Mouse (Mus musculus): ENCODE data around the gene Washc3.
A peak's percentile ranks its signal among the peaks of the same experiment; 100 is the strongest.

The Washc3 gene

GRCm38 (mm10) chr10:88200951-88201638 lies at the start of gene Washc3:
Washc3 (plus strand) TSS chr10:88201093.
- peak; percentile 93 for DNase-seq (ENCODE audit: low spot score)

- no peak for DNase-seq (ENCODE audit: low spot score)
Measured at GRCm38 (mm10) chr10:88151658-88152057, 49.2 kb upstream of the Washc3 start.

GRCm38 (mm10) chr10:88162096-88162495 lies 38.8 kb upstream of the Washc3 start:
- no peak for DNase-seq (ENCODE audit: low spot score)

- no peak for DNase-seq (ENCODE audit: low spot score)
Measured at GRCm38 (mm10) chr10:88162676-88163075, 38.2 kb upstream of the Washc3 start.

GRCm38 (mm10) chr10:88166158-88166557 lies 34.7 kb upstream of the Washc3 start:
- no peak for DNase-seq (ENCODE audit: low spot score)

- DNase-seq (ENCODE audit: low spot score): no peak
Measured at GRCm38 (mm10) chr10:88167438-88168077, 33.3 kb upstream of the Washc3 start.

GRCm38 (mm10) chr10:88200541-88200940 lies 352 bp upstream of the Washc3 start:
- DNase-seq (ENCODE audit: low spot score): peak; percentile 10

- DNase-seq (ENCODE audit: low spot score): no peak
Measured at GRCm38 (mm10) chr10:88201650-88202049, 757 bp downstream of the Washc3 start.

- no peak for DNase-seq (ENCODE audit: low spot score)
Measured at GRCm38 (mm10) chr10:88202581-88202980, 1.7 kb downstream of the Washc3 start.

GRCm38 (mm10) chr10:88203236-88203635 lies 2.3 kb downstream of the Washc3 start:
- no peak for DNase-seq (ENCODE audit: low spot score)

GRCm38 (mm10) chr10:88212644-88213043 lies 11.8 kb downstream of the Washc3 start:
- no peak for DNase-seq (ENCODE audit: low spot score)

GRCm38 (mm10) chr10:88214800-88215514 lies 14.1 kb downstream of the Washc3 start:
- DNase-seq (ENCODE audit: low spot score): no peak

- DNase-seq (ENCODE audit: low spot score): no peak
Measured at GRCm38 (mm10) chr10:88218161-88218560, 17.3 kb downstream of the Washc3 start.

- DNase-seq (ENCODE audit: low spot score): no peak
Measured at GRCm38 (mm10) chr10:88221718-88222117, 20.8 kb downstream of the Washc3 start.

- DNase-seq (ENCODE audit: low spot score): no peak
Measured at GRCm38 (mm10) chr10:88225421-88225820, 24.5 kb downstream of the Washc3 start.

GRCm38 (mm10) chr10:88227962-88228361 lies 27.1 kb downstream of the Washc3 start:
- no peak for DNase-seq (ENCODE audit: low spot score)

- DNase-seq (ENCODE audit: low spot score): no peak
Measured at GRCm38 (mm10) chr10:88228521-88229017, 27.7 kb downstream of the Washc3 start.

- no peak for DNase-seq (ENCODE audit: low spot score)
Measured at GRCm38 (mm10) chr10:88231671-88232070, 30.8 kb downstream of the Washc3 start.

- no peak for DNase-seq (ENCODE audit: low spot score)
Measured at GRCm38 (mm10) chr10:88232765-88233164, 31.9 kb downstream of the Washc3 start.

- DNase-seq (ENCODE audit: low spot score): no peak
Measured at GRCm38 (mm10) chr10:88244681-88245080, 43.8 kb downstream of the Washc3 start.

- DNase-seq (ENCODE audit: low spot score): peak; percentile 36
Measured at GRCm38 (mm10) chr10:88250300-88250699, 49.4 kb downstream of the Washc3 start.

GRCm38 (mm10) chr10:88252121-88252862 lies 51.4 kb downstream of the Washc3 start:
- DNase-seq (ENCODE audit: low spot score): no peak
